Mouse (Mus musculus) hindbrain, embryonic 11.5 days (tissue): Measurements from ENCODE around the gene Eng. TPM values are rescaled to one million over a fixed set of nuclear protein-coding genes. Genes with fewer than 3 reads are reported as not detected.

ENCODE experiments used
- ATAC-seq: fragments of 200-750 bp; cut with Nextera tagmentation; 2 replicates; pipeline ENCODE4 v1.8.0; 2017; ENCODE audit warnings: mild to moderate bottlenecking, moderate TSS enrichment, moderate library complexity; ENCODE audit not compliant: low FRiP score
- DNase-seq: peaks from one replicate; pipeline ENCODE4 v3.0.0-alpha.2; 2015; ENCODE audit warnings: low spot score
- H3K27ac ChIP-seq: fragments of 300-500 bp; sonication (generic); 2 replicates; pipeline ENCODE4 v1.5.1; 2014; ENCODE audit warnings: mild to moderate bottlenecking, low read depth, low read length
- H3K27me3 ChIP-seq: fragments of 300-500 bp; sonication (generic); 2 replicates; pipeline ENCODE4 v1.6.1; 2014; ENCODE audit warnings: mild to moderate bottlenecking, low read length, moderate library complexity, mixed read lengths; ENCODE audit not compliant: control insufficient read depth, insufficient read depth
- H3K36me3 ChIP-seq: fragments of 300-500 bp; sonication (generic); 2 replicates; pipeline ENCODE4 v1.6.1; 2014; ENCODE audit warnings: mild to moderate bottlenecking, low read length, moderate library complexity, mixed read lengths; ENCODE audit not compliant: control insufficient read depth, insufficient read depth
- H3K4me1 ChIP-seq: fragments of 300-500 bp; sonication (generic); replicated peaks from 2 replicates; pipeline ENCODE4 v1.6.1; 2014; ENCODE audit warnings: low read length, mixed read lengths; ENCODE audit not compliant: control insufficient read depth, insufficient read depth
- H3K4me2 ChIP-seq: fragments of 300-500 bp; sonication (generic); replicated peaks from 2 replicates; pipeline ENCODE4 v1.6.1; 2014; ENCODE audit warnings: mild to moderate bottlenecking, low read depth, low read length
- H3K4me3 ChIP-seq: fragments of 300-500 bp; sonication (generic); 2 replicates; pipeline ENCODE4 v1.5.1; 2014; ENCODE audit warnings: low read depth, low read length
- H3K9ac ChIP-seq: fragments of 300-500 bp; sonication (generic); 2 replicates; pipeline ENCODE4 v1.6.1; 2014; ENCODE audit warnings: low read depth, low read length
- H3K9me3 ChIP-seq: fragments of 300-500 bp; sonication (generic); 2 replicates; pipeline ENCODE4 v1.6.1; 2016; ENCODE audit warnings: low read length; ENCODE audit not compliant: control insufficient read depth
- WGBS: fragments of 180-500 bp; shearing (Covaris S2); extraction: QIAGEN DNeasy Blood & Tissue Kit; methylation state at CpG from one replicate; pipeline ENCODE4 v1.1.7; 2014; 5-methylcytosine and 5-hydroxymethylcytosine counted together
- polyA plus RNA-seq: library from polyadenylated mRNA; unstranded; fragments of >200 nt; fragmentation: Nextera tagmentation; extraction: Ambion mirVana; gene quantifications from 2 replicates; pipeline ENCODE4 v1.2.1, GENCODE M21; 2014

The Eng gene
- polyA plus RNA-seq, 1 experiment from 2014 or later, result 23.1 TPM

DNA sequence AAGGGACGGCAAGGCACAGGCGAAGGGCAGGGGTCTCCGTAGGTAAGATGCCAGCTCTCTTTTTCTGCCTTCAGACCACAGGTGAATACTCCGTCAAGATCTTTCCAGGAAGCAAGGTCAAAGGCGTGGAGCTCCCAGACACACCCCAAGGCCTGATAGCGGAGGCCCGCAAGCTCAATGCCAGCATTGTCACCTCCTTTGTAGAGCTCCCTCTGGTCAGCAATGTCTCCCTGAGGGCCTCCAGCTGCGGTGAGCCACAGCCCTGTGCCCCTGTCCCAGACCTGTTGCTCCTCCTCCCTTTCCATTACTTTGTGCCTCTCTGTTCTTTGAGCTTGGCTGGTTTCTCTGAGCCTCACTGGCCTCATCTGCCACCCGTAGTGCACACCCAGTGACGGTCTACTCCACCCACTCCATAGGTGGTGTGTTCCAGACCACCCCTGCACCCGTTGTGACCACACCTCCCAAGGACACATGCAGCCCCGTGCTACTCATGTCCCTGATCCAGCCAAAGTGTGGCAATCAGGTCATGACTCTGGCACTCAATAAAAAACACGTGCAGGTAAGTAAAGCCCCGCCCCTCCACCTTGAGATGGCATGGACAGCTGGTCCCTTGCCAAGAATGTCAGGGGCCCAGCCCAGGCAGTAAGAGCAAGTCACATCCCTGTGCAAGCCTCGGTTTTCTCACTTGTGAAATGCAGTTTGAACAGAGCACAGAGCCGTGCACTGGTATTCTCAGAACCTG lies 27.0 kb downstream of the Eng start:
- H3K4me2 ChIP-seq, result no peak overlapping the region
- no peak overlapping the region for H3K9ac ChIP-seq
- no peaks in the 10 kb centered on the region for H3K9me3 ChIP-seq
- no peaks in the 10 kb centered on the region for H3K4me1 ChIP-seq
- ATAC-seq, result no peak
- WGBS, result 86% methylated on average over 16 of the region's 16 CpGs
- no peaks in the 10 kb centered on the region for H3K36me3 ChIP-seq
- H3K27ac ChIP-seq, result no peak overlapping the region
- H3K27me3 ChIP-seq, result no peaks in the 10 kb centered on the region
- DNase-seq, result no peak
- no peak overlapping the region for H3K4me3 ChIP-seq

DNA sequence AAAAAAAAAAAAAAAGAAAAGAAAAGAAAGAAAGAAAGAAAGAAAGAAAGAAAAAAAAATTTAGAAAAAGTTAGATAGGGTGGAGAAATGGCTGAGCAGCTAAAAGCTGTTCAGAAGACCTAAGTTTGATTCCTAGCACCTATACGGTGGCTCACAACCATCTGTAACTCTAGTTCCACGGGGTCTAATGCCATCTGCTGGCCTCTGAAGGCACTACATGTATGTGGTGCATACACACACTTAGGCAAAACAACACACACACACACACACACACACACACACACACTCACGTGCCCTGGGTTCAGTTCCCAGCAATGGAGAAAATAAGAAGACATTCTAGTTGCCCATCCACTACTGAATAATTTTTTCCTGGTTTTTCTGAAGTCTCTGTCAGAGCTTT lies 30.4 kb downstream of the Eng start:
- Histone ChIP-seq H3K9me3 (no peaks in the 10 kb centered on the region), H3K36me3 (no peaks in the 10 kb centered on the region), H3K4me2 (no peak overlapping the region), H3K27ac (no peak overlapping the region), H3K9ac (no peak overlapping the region), H3K4me1 (no peaks in the 10 kb centered on the region), H3K27me3 (no peaks in the 10 kb centered on the region), H3K4me3 (no peak overlapping the region)
- ATAC-seq (no peak), DNase-seq (no peak)
- 93% methylated on average over 3 of the region's 3 CpGs for WGBS

DNA sequence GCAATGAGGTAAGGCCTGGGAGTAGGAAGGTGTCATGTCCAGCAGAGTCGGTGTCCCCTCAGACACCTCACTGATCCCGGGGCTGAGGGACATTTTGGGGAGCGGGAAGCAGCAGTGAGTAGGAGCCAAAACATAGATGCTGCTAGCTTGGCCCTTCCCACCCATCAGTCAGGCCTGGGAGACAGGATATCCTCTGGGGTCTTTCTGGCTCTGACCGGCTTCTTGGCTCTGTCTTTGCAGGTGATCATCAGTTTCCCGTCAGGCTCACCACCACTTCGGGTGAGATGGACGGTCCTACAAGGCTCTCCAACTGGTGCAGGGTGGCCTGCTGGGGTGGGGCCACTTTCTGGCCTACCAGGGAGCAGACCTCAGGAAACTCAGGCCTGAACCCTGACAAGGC lies 31.3 kb downstream of the Eng start:
- no peak overlapping the region for H3K4me2 ChIP-seq
- WGBS, result 91% methylated on average over 7 of the region's 7 CpGs
- no peaks in the 10 kb centered on the region for H3K27me3 ChIP-seq
- no peak overlapping the region for H3K27ac ChIP-seq
- DNase-seq (no peak), ATAC-seq (no peak)
- H3K9ac ChIP-seq, result no peak overlapping the region
- H3K36me3 ChIP-seq, result no peaks in the 10 kb centered on the region
- no peaks in the 10 kb centered on the region for H3K4me1 ChIP-seq
- H3K9me3 ChIP-seq, result no peaks in the 10 kb centered on the region
- no peak overlapping the region for H3K4me3 ChIP-seq

DNA sequence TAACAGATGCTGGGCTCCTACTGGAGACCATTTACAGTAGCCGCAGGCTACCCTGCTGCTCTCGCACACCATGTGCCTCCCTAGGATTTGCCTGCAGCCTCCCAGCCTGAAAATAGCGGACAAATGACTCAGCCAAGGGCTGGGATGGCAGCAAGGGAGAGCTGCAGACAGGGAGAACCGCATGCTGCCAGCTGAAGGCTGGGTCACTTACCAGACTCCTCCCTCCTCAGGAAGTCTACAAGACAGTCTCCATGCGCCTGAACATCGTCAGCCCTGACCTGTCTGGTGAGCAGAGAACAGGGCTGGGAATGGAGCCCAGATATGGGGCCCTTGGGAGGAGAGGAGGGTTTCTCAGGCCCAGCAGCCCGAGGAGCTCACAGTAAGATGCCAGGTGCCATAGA lies 33.7 kb downstream of the Eng start:
- DNase-seq (no peak), ATAC-seq (no peak)
- Histone ChIP-seq H3K4me3 (no peak overlapping the region), H3K4me1 (no peaks in the 10 kb centered on the region), H3K9me3 (no peaks in the 10 kb centered on the region), H3K4me2 (no peak overlapping the region), H3K9ac (no peak overlapping the region), H3K27me3 (no peaks in the 10 kb centered on the region), H3K27ac (no peak overlapping the region), H3K36me3 (no peaks in the 10 kb centered on the region)
- 60% methylated on average over 7 of the region's 7 CpGs for WGBS

DNA sequence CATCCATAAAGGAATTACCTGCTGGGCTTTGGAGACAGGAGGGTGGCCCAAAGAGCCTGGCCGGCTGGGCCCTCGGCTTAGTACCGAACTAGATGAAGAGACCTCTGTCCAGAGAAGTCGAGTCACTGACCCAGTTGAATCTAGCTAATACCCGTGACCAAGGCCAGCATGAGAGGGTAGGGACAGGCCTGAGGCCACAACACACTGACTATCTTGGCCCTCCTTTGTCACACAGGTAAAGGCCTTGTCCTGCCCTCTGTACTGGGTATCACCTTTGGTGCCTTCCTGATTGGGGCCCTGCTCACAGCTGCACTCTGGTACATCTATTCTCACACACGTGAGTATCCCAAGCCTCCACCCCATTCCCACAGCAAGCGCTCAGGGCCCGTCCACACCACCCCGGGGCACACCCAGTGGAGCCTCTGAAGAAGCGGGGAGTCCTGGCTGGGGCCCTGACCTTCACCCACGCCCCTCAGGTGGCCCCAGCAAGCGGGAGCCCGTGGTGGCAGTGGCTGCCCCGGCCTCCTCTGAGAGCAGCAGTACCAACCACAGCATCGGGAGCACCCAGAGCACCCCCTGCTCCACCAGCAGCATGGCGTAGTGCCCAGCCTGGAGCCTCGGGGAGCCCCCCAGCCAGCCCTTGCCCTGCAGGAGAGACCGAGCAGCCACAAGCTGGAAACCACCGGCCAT lies 34.7 kb downstream of the Eng start:
- DNase-seq (no peak), ATAC-seq (no peak)
- 88% methylated on average over 19 of the region's 19 CpGs for WGBS
- no peaks in the 10 kb centered on the region for H3K27me3 ChIP-seq
- no peaks in the 10 kb centered on the region for H3K36me3 ChIP-seq
- H3K4me1 ChIP-seq, result no peaks in the 10 kb centered on the region
- H3K4me3 ChIP-seq, result no peak overlapping the region
- H3K4me2 ChIP-seq, result no peak overlapping the region
- no peak overlapping the region for H3K27ac ChIP-seq
- H3K9ac ChIP-seq, result no peak overlapping the region
- H3K9me3 ChIP-seq, result no peaks in the 10 kb centered on the region

DNA sequence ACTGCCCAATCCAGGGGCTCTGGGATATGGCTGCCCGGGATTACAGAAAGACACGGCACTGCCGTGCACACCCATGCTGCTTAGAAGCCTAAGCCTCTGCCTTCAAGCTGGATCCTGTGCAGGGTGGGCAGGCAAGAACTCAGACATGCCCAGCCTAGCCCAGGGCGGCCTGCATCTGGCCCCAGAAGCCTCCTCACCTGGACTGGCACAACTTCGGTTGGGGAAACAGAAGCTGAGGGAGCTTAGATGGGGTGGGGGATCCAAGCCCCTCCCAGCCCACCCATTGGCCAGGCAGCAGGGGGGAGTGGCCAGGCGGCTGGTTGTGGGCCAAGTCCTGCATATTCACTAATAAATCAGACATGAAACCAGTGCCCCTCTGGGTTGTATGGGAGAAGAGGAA lies 35.4 kb downstream of the Eng start:
- Histone ChIP-seq H3K27me3 (no peaks in the 10 kb centered on the region), H3K36me3 (no peaks in the 10 kb centered on the region), H3K4me1 (no peaks in the 10 kb centered on the region), H3K9ac (no peak overlapping the region), H3K4me3 (no peak overlapping the region), H3K27ac (no peak overlapping the region), H3K9me3 (no peaks in the 10 kb centered on the region), H3K4me2 (no peak overlapping the region)
- no peak for ATAC-seq
- 67% methylated on average over 6 of the region's 6 CpGs for WGBS
- no peak for DNase-seq

DNA sequence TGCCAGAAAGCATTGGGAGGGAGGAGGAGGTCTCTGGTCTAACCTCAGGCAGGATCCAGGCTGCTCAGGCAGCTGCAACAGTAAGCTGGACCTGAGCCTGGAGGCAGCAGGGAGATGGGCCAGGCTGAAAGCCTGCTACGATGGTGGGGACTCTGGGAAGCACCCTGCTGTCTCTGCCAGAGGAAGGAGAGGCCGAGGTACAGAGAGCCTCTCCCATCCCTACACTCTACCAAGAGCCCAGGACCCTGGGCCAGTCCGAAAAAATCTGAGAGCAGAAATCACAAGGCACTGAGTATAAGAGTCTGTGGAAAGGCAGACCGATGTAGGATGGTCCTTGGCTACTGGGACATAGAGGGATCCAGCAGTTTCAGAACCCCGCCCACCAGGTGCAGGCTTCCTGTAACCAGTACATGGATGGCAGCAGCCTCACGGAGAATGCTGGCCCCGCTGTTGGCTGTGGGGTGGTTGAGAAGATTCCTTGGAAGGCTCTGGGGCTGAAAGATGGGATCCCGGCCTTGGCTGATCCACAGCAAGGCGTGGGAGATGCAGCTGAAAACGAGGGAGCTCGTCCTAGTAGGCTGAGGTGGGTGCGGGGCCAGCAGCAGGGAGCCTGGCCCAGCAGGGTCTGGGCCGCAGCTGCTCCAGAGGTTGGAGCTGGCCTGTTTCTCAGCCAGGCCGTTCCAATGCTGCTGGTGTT lies 36.5 kb downstream of the Eng start:
- H3K4me1 ChIP-seq, result no peaks in the 10 kb centered on the region
- WGBS, result 87% methylated on average over 14 of the region's 14 CpGs

DNA sequence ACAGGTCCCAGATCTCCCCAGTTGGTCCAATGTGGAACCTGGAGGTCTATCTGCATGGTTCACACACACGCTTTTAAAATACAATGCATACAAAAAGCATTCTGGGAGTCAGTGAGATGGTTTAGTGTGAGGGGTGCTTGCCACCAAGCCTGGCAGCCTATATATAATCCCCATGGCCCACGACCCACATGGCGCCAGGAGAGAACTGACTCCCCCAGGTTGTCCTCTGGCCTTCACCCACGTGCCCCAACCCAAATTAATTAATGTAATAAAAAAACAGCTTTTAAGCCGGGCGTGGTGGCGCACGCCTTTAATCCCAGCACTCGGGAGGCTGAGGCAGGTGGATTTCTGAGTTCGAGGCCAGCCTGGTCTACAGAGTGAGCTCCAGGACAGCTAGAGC lies 37.3 kb downstream of the Eng start:
- no peaks in the 10 kb centered on the region for H3K9me3 ChIP-seq
- ATAC-seq, result no peak
- no peak overlapping the region for H3K27ac ChIP-seq
- H3K4me2 ChIP-seq, result no peak overlapping the region
- H3K36me3 ChIP-seq, result no peaks in the 10 kb centered on the region
- DNase-seq, result no peak
- H3K4me1 ChIP-seq, result no peaks in the 10 kb centered on the region
- WGBS, result 95% methylated on average over 10 of the region's 10 CpGs
- H3K4me3 ChIP-seq, result no peak overlapping the region
- no peak overlapping the region for H3K9ac ChIP-seq
- no peaks in the 10 kb centered on the region for H3K27me3 ChIP-seq

More for the DNA sequence above, 36.5 kb downstream of the Eng start:
- Histone ChIP-seq H3K4me3 (no peak overlapping the region), H3K9ac (no peak overlapping the region), H3K27ac (no peak overlapping the region), H3K4me2 (no peak overlapping the region), H3K36me3 (no peaks in the 10 kb centered on the region), H3K9me3 (no peaks in the 10 kb centered on the region), H3K27me3 (no peaks in the 10 kb centered on the region)
- DNase-seq, result no peak
- no peak for ATAC-seq
